Mouse (Mus musculus) CH12.LX (cell line): ENCODE data around the gene Sptbn4. TPM values are rescaled to one million over a fixed set of nuclear protein-coding genes. Genes with fewer than 3 reads are reported as not detected.
A peak's percentile ranks its signal among the peaks of the same experiment; 100 is the strongest.

Source experiments
- DNase-seq: peaks from one replicate; pipeline ENCODE4 v3.0.0-alpha.2; 2013; ENCODE audit errors: extremely low read depth
- H3K27ac ChIP-seq: 2 replicates; pipeline ENCODE4 v1.5.1; 2012; ENCODE audit warnings: low read depth, mild to moderate bottlenecking, control low read depth, moderate library complexity; ENCODE audit not compliant: insufficient read depth
- H3K27me3 ChIP-seq: replicated peaks from 2 replicates; pipeline ENCODE3; 2012; ENCODE audit warnings: inconsistent platforms
- H3K36me3 ChIP-seq, 2 experiments: replicated peaks in 1 of 2; 2 replicates each; pipeline versions ENCODE3 to v1.6.1; 2012; ENCODE audit warnings: inconsistent platforms in 1 of 2, low read length in 1 of 2, mild to moderate bottlenecking in 1 of 2, mixed read lengths in 1 of 2, moderate library complexity in 1 of 2; ENCODE audit not compliant: control insufficient read depth in 1 of 2, insufficient read depth in 1 of 2
- H3K4me1 ChIP-seq, 2 experiments: 2 replicates each; pipeline ENCODE4 v1.6.1; 2012; ENCODE audit warnings: inconsistent platforms in 1 of 2, moderate library complexity in 1 of 2; ENCODE audit not compliant: insufficient read depth in 2 of 2, control insufficient read depth in 1 of 2
- H3K4me2 ChIP-seq: 2 replicates; pipeline ENCODE4 v1.6.1; 2012; ENCODE audit warnings: low read depth, mild to moderate bottlenecking, control low read depth; ENCODE audit not compliant: poor library complexity, insufficient read depth, severe bottlenecking
- H3K4me3 ChIP-seq, 3 experiments: fragments of 150-350 bp in 1 of 3; sonication (generic) in 1 of 3; replicated peaks in 1 of 3; 2 replicates each; pipeline versions ENCODE3 to v1.5.1; 2011 to 2012; ENCODE audit warnings: low read depth in 2 of 3, low read length in 2 of 3, mild to moderate bottlenecking in 2 of 3, moderate library complexity in 2 of 3, control low read depth in 1 of 3, improper control_type of control experiment in 1 of 3, inconsistent platforms in 1 of 3, mixed read lengths in 1 of 3; ENCODE audit not compliant: poor library complexity in 1 of 3
- H3K79me2 ChIP-seq: replicated peaks from 2 replicates; pipeline ENCODE4 v1.6.1; 2012; ENCODE audit warnings: mild to moderate bottlenecking, moderate library complexity; ENCODE audit not compliant: control insufficient read depth, poor library complexity, insufficient read depth, severe bottlenecking; ENCODE audit errors: extremely low read depth
- H3K9ac ChIP-seq: 2 replicates; pipeline ENCODE4 v1.6.1; 2012; ENCODE audit warnings: low read depth, mild to moderate bottlenecking, control low read depth, moderate library complexity; ENCODE audit not compliant: insufficient read depth
- H3K9me3 ChIP-seq: replicated peaks from 2 replicates; pipeline ENCODE3; 2012; ENCODE audit warnings: low read length, inconsistent platforms, mixed read lengths
- CHD2 ChIP-seq: IDR thresholded peaks from 2 replicates; pipeline ENCODE4 v1.6.1; 2011; ENCODE audit warnings: low read length, improper control_type of control experiment
- CTCF ChIP-seq, 2 experiments: IDR thresholded peaks in 1 of 2; conservative IDR thresholded peaks in 1 of 2; 2 replicates each; pipeline ENCODE4 v1.5.1; 2011 to 2012; ENCODE audit warnings: low read depth in 2 of 2, low read length in 2 of 2, improper control_type of control experiment in 1 of 2, inconsistent platforms in 1 of 2, mild to moderate bottlenecking in 1 of 2, moderate library complexity in 1 of 2
- E2F4 ChIP-seq: IDR thresholded peaks from 2 replicates; pipeline ENCODE4 v1.6.1; 2011; ENCODE audit warnings: low read depth, low read length, improper control_type of control experiment; ENCODE audit not compliant: insufficient replicate concordance
- IRF4 ChIP-seq: IDR thresholded peaks from 2 replicates; pipeline ENCODE4 v1.6.1; 2014; ENCODE audit warnings: low read depth, mild to moderate bottlenecking, inconsistent platforms, low read length, improper control_type of control experiment
- JUN ChIP-seq: IDR thresholded peaks from 2 replicates; pipeline ENCODE4 v1.6.1; 2011; ENCODE audit warnings: low read depth, mild to moderate bottlenecking, low read length, improper control_type of control experiment, moderate library complexity; ENCODE audit not compliant: insufficient read depth
- JUND ChIP-seq: conservative IDR thresholded peaks from 2 replicates; pipeline ENCODE4 v1.6.1; 2011; ENCODE audit warnings: low read depth, low read length, improper control_type of control experiment
- KAT2A ChIP-seq: IDR thresholded peaks from 2 replicates; pipeline ENCODE4 v1.6.1; 2012; ENCODE audit warnings: low read length, improper control_type of control experiment, inconsistent platforms; ENCODE audit not compliant: insufficient replicate concordance
- MAFK ChIP-seq: IDR thresholded peaks from 2 replicates; pipeline ENCODE4 v1.6.1; 2011; ENCODE audit warnings: low read length, improper control_type of control experiment; ENCODE audit not compliant: insufficient replicate concordance
- MAX ChIP-seq: IDR thresholded peaks from 2 replicates; pipeline ENCODE4 v1.6.1; 2011; ENCODE audit warnings: low read length, improper control_type of control experiment
- MEF2A ChIP-seq: IDR thresholded peaks from 2 replicates; pipeline ENCODE4 v1.6.1; 2014; ENCODE audit warnings: low read depth, mild to moderate bottlenecking, inconsistent platforms, low read length, improper control_type of control experiment, borderline replicate concordance
- MXI1 ChIP-seq: IDR thresholded peaks from 2 replicates; pipeline ENCODE4 v1.6.1; 2011; ENCODE audit warnings: mild to moderate bottlenecking, low read depth, low read length, improper control_type of control experiment
- PAX5 ChIP-seq: IDR thresholded peaks from 2 replicates; pipeline ENCODE4 v1.6.1; 2012; ENCODE audit warnings: low read length, inconsistent platforms, mixed read lengths
- POLR2A ChIP-seq: IDR thresholded peaks from 2 replicates; pipeline ENCODE4 v1.6.1; 2011; ENCODE audit warnings: low read depth, mild to moderate bottlenecking, improper control_type of control experiment, low read length
- POLR2AphosphoS2 ChIP-seq: IDR thresholded peaks from 2 replicates; pipeline ENCODE4 v1.6.1; 2011; ENCODE audit warnings: low read depth, low read length, improper control_type of control experiment
- RAD21 ChIP-seq: IDR thresholded peaks from 2 replicates; pipeline ENCODE4 v1.6.1; 2011; ENCODE audit warnings: low read depth, mild to moderate bottlenecking, low read length, improper control_type of control experiment, moderate library complexity
- RCOR1 ChIP-seq: conservative IDR thresholded peaks from 2 replicates; pipeline ENCODE4 v1.6.1; 2012; ENCODE audit warnings: low read depth, mild to moderate bottlenecking, inconsistent platforms, low read length, improper control_type of control experiment
- TBP ChIP-seq: conservative IDR thresholded peaks from 2 replicates; pipeline ENCODE4 v1.6.1; 2011; ENCODE audit warnings: low read depth, low read length, improper control_type of control experiment
- TCF12 ChIP-seq: IDR thresholded peaks from 2 replicates; pipeline ENCODE4 v1.6.1; 2014; ENCODE audit warnings: low read depth, mild to moderate bottlenecking, inconsistent platforms, low read length, improper control_type of control experiment
- USF1 ChIP-seq: IDR thresholded peaks from 2 replicates; pipeline ENCODE4 v1.6.1; 2014; ENCODE audit warnings: low read depth, mild to moderate bottlenecking, inconsistent platforms, low read length, improper control_type of control experiment
- USF2 ChIP-seq: conservative IDR thresholded peaks from 2 replicates; pipeline ENCODE4 v1.6.1; 2011; ENCODE audit warnings: low read depth, low read length, improper control_type of control experiment
- ZC3H11A ChIP-seq: IDR thresholded peaks from 2 replicates; pipeline ENCODE4 v1.6.1; 2012; ENCODE audit warnings: low read depth, mild to moderate bottlenecking, inconsistent platforms, low read length, improper control_type of control experiment
- ZKSCAN1 ChIP-seq: IDR thresholded peaks from 2 replicates; pipeline ENCODE4 v1.6.1; 2012; ENCODE audit warnings: low read depth, inconsistent platforms, low read length, improper control_type of control experiment, borderline replicate concordance
- ZNF384 ChIP-seq: IDR thresholded peaks from 2 replicates; pipeline ENCODE4 v1.6.1; 2012; ENCODE audit warnings: low read depth, low read length, improper control_type of control experiment, inconsistent platforms
- dilution Hi-C: fragments of 300-500 bp; cut with MboI; formaldehyde crosslinking; loops from 2 replicates; pipeline ENCODE4 v1.14.3; 2020; ENCODE audit warnings: low sequenced_read_pairs; ENCODE audit not compliant: extremely low pct_unique_long_range_greater_than_20kb, extremely low pct_ligation_motif_present
- in situ Hi-C: fragments of 300-500 bp; cut with MboI; formaldehyde crosslinking; loops from 3 replicates; pipeline ENCODE4 v1.14.3; 2019; ENCODE audit warnings: low sequenced_read_pairs, low pct_ligation_motif_present, low pct_unique_long_range_greater_than_20kb, mixed read lengths
- polyA plus RNA-seq: library from polyadenylated mRNA; unstranded; fragments of >175 nt; gene quantifications from 2 replicates; pipeline ENCODE4 v1.2.1, GENCODE M21; 2012; ENCODE audit warnings: low read depth; ENCODE audit not compliant: insufficient read length
- total RNA-seq, 2 experiments: library from RNA; depleted of rRNA; stranded (reverse); fragments of 300-350 nt in 1 of 2; fragments of >200 nt in 1 of 2; gene quantifications; 2 replicates each; pipeline ENCODE4 v1.2.3; 2012 to 2014

Sptbn4 gene
- total and polyA plus RNA-seq, 3 experiments = 0.21 to 0.38 (median 0.24) TPM

- peak; percentile 74 to 99; a peak in 3 of 4 replicates for TF ChIP-seq CTCF (conservative IDR thresholded peaks at IDR 0.05 in 1 of 2, IDR thresholded peaks at IDR 0.05 in 1 of 2; ENCODE audit: low read depth in 2 of 2, low read length in 2 of 2)
- 0 out of 2 replicates have a peak, but pooled peaks have one; percentile 34 for TF ChIP-seq JUND
- TF ChIP-seq ZNF384 = no peak
- TF ChIP-seq E2F4 = no peak
- no peak for TF ChIP-seq USF2
- TF ChIP-seq ZKSCAN1 = no peak
- no peak for TF ChIP-seq POLR2AphosphoS2
- TF ChIP-seq USF1 = no peak
- TF ChIP-seq MAFK = no peak
- no peak for TF ChIP-seq PAX5
- TF ChIP-seq JUN = no peak
- TF ChIP-seq TCF12 = 0 out of 2 replicates have a peak, but pooled peaks have one; percentile 36
- TF ChIP-seq RAD21 = peak; percentile 99
- no peak for TF ChIP-seq CHD2
- no peak for TF ChIP-seq MXI1
- no peak for TF ChIP-seq TBP
Observed at GRCm38 (mm10) chr7:27335928-27336823, 111.3 kb downstream of the Sptbn4 start (continued).

GRCm38 (mm10) chr7:27335011-27335720 is 112.3 kb downstream of the Sptbn4 start:
- no peak overlapping the region for H3K4me2 ChIP-seq
- dilution Hi-C loops (no loop called here), in situ Hi-C loops (loop anchor here (5.0 to 10.0 kb wide), 2 partner anchors 52 to 190 kb away; partner anchors contain the start of gene Hipk4)
- DNase-seq = no peak
- H3K9me3 ChIP-seq = no peaks in the 10 kb centered on the region
- H3K36me3 ChIP-seq = no peaks in the 10 kb centered on the region
- H3K27me3 ChIP-seq = peaks cover 47% of the 10 kb centered on the region
- no peak overlapping the region for H3K9ac ChIP-seq
- no peak overlapping the region for H3K27ac ChIP-seq
- H3K4me1 ChIP-seq = peaks cover 0 to 37% of the 10 kb centered on the region in 2 experiments; a peak in 2 of 4 replicates
- no peaks in the 10 kb centered on the region for H3K79me2 ChIP-seq
- TF ChIP-seq MAX (no peak), ZKSCAN1 (no peak), KAT2A (no peak), IRF4 (no peak), RCOR1 (no peak), MEF2A (no peak), ZC3H11A (no peak), POLR2A (no peak), JUND (no peak)
- H3K4me3 ChIP-seq = no peak overlapping the region
